Mouse (Mus musculus): Measurements from ENCODE around the gene Aspdh.

DNA sequence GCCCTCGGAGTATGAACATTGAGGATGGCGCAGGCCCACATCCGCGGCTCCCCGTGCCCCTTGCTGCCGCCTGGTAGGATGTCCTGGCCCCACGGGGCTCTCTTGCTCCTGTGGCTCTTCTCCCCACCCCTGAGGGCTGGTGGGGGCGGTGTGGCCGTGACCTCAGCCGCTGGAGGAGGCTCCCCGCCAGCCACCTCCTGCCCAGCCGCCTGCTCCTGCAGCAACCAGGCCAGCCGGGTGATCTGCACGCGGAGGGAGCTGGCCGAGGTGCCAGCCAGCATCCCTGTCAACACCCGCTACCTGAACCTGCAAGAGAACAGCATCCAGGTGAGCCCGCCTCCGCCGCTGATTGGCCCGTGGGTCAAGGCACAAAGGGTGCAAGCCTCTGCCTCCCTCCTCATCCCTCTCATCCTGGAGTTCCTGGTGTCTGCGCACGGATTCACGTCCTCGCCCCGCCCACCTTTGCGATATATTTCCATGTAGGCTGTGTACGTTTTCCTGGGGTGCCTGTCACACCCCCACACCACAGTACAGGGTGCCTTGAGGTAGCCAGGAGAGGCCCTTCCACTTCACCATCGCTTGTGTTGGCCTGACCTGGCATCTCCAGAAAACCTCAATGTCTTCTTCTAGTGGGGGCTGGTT lies 20.2 kb upstream of the Aspdh start:
- TF ChIP-seq CTCF (IDR thresholded peaks at IDR 0.05; ENCODE audit: low read depth, low read length) (no peak), POLR2A (IDR thresholded peaks at IDR 0.05; ENCODE audit: insufficient read depth, low read length) (no peak), EP300 (IDR thresholded peaks at IDR 0.05; ENCODE audit: insufficient read depth, low read depth, low read length) (no peak)

Measured in ES-Bruce4 (cell line).